Mouse (Mus musculus): ENCODE results near the gene Csrnp3.
"Not testable (repeated sequence)": the region's sequence is repeated elsewhere in the genome, so short reads cannot be mapped to it uniquely, and the experiment has no call there.

Gene Csrnp3

GRCm38 (mm10) chr2:65845551-65845950 is at the start of gene Csrnp3:
Gene Csrnp3 (plus strand): TSS chr2:65845767.
- DNase-seq (ENCODE audit: low read depth, low spot score), result peak; percentile 67

- DNase-seq (ENCODE audit: low read depth, low spot score), result no peak
Observed at GRCm38 (mm10) chr2:65801054-65801709, 44.4 kb upstream of the Csrnp3 start.

GRCm38 (mm10) chr2:65806556-65806955 is 39.0 kb upstream of the Csrnp3 start:
- no peak for DNase-seq (ENCODE audit: low read depth, low spot score)

- not testable (repeated sequence) for DNase-seq (ENCODE audit: low read depth, low spot score)
Observed at GRCm38 (mm10) chr2:65811203-65811602, 34.4 kb upstream of the Csrnp3 start.

- peak; percentile 63 for DNase-seq (ENCODE audit: low read depth, low spot score)
Observed at GRCm38 (mm10) chr2:65818080-65818796, 27.3 kb upstream of the Csrnp3 start.

- DNase-seq (ENCODE audit: low read depth, low spot score), result no peak
Observed at GRCm38 (mm10) chr2:65820114-65820769, 25.3 kb upstream of the Csrnp3 start.

GRCm38 (mm10) chr2:65826314-65826713 is 19.3 kb upstream of the Csrnp3 start:
- no peak for DNase-seq (ENCODE audit: low read depth, low spot score)

- no peak for DNase-seq (ENCODE audit: low read depth, low spot score)
Observed at GRCm38 (mm10) chr2:65826801-65827200, 18.8 kb upstream of the Csrnp3 start.

GRCm38 (mm10) chr2:65828699-65829098 is 16.9 kb upstream of the Csrnp3 start:
- no peak for DNase-seq (ENCODE audit: low read depth, low spot score)

GRCm38 (mm10) chr2:65832738-65833395 is 12.7 kb upstream of the Csrnp3 start:
- no peak for DNase-seq (ENCODE audit: low read depth, low spot score)

GRCm38 (mm10) chr2:65833421-65833820 is 12.1 kb upstream of the Csrnp3 start:
- no peak for DNase-seq (ENCODE audit: low read depth, low spot score)

GRCm38 (mm10) chr2:65841606-65842005 is 4.0 kb upstream of the Csrnp3 start:
- no peak for DNase-seq (ENCODE audit: low read depth, low spot score)

- DNase-seq (ENCODE audit: low read depth, low spot score), result no peak
Observed at GRCm38 (mm10) chr2:65842356-65842755, 3.2 kb upstream of the Csrnp3 start.

GRCm38 (mm10) chr2:65846000-65846755 is 611 bp downstream of the Csrnp3 start:
- DNase-seq (ENCODE audit: low read depth, low spot score), result peak; percentile 16

GRCm38 (mm10) chr2:65847463-65848110 is 2.0 kb downstream of the Csrnp3 start:
- DNase-seq (ENCODE audit: low read depth, low spot score), result no peak

GRCm38 (mm10) chr2:65848706-65849105 is 3.1 kb downstream of the Csrnp3 start:
- DNase-seq (ENCODE audit: low read depth, low spot score), result no peak

- not testable (repeated sequence) for DNase-seq (ENCODE audit: low read depth, low spot score)
Observed at GRCm38 (mm10) chr2:65850282-65850681, 4.7 kb downstream of the Csrnp3 start.

GRCm38 (mm10) chr2:65856791-65857190 is 11.2 kb downstream of the Csrnp3 start:
- DNase-seq (ENCODE audit: low read depth, low spot score), result no peak

- no peak for DNase-seq (ENCODE audit: low read depth, low spot score)
Observed at GRCm38 (mm10) chr2:65859767-65860727, 14.5 kb downstream of the Csrnp3 start.
